24 mouse cellular contexts compared by ENCODE assay signal in genomic region chr5:28785347-28786060, GRCm38 (mm10).
A peak's percentile ranks its signal among the peaks of the same experiment; 100 is the strongest.
DNase-seq lines count a peak whose midpoint lies in the region; ATAC-seq lines count a peak whose summit lies in the region.
"Had no signal": no experiment of that assay in that cellular context is flagged by ENCODE, and none has a peak within 500 bp of the region (broad histone marks: within the 10 kb centered on the region; RNA-seq: fewer than 3 reads in every experiment).

No protein-coding gene starts in this region.

- DNase-seq in embryonic facial prominence, embryonic 11.5 days (ENCODE audit: low spot score), result peak; percentile 9
- DNase-seq in embryonic facial prominence, embryonic 10.5 days (ENCODE audit: low spot score), result no peak
- peak; percentile 37 for DNase-seq in A20 (ENCODE audit: low read depth, low spot score)
- DNase-seq in lung, adult 18-20 months, result peak; percentile 64 to 72
- DNase-seq in lung, postnatal 10 days, result peak; percentile 60
- DNase-seq in heart, postnatal 14 days, result no peak
- no peak for DNase-seq in left cerebral cortex, postnatal 4 days
- DNase-seq: adrenal gland, postnatal 36 days; cerebellum, adult 11-12 months; cerebellum, postnatal 14 days; gastrocnemius, adult 2 months; kidney, adult 9 months; thymus, postnatal 25 days had no signal

- 77% methylated on average over 11 of the region's 11 CpGs for WGBS in embryonic facial prominence, embryonic 11.5 days
- WGBS in embryonic facial prominence, embryonic 10.5 days, result 83% methylated on average over 11 of the region's 11 CpGs
- 81% methylated on average over 11 of the region's 11 CpGs for WGBS in hindbrain, embryonic 16.5 days

- no peak overlapping the region for H3K4me3 ChIP-seq in embryonic facial prominence, embryonic 11.5 days (ENCODE audit: low read depth, low read length)
- H3K4me3 ChIP-seq in embryonic facial prominence, embryonic 10.5 days, result no peak overlapping the region
- no peak overlapping the region for H3K4me3 ChIP-seq in hindbrain, embryonic 16.5 days (ENCODE audit: low read length)
- H3K4me3 ChIP-seq: embryonic facial prominence, embryonic 15.5 days; gastrocnemius, adult 2 months; heart, embryonic 10.5 days; hindbrain, embryonic 10.5 days; left cerebral cortex, adult 2 months; liver, embryonic 12.5 days; midbrain, embryonic 10.5 days; stomach, embryonic 15.5 days had no signal

- no peaks in the 10 kb centered on the region for H3K36me3 ChIP-seq in embryonic facial prominence, embryonic 11.5 days (replicated peaks; ENCODE audit: control insufficient read depth, insufficient read depth, low read depth, low read length)
- no peaks in the 10 kb centered on the region for H3K36me3 ChIP-seq in embryonic facial prominence, embryonic 10.5 days (replicated peaks)
- H3K36me3 ChIP-seq in hindbrain, embryonic 16.5 days (ENCODE audit: control insufficient read depth, insufficient read depth, low read length), result no peaks in the 10 kb centered on the region
- H3K36me3 ChIP-seq: embryonic facial prominence, embryonic 15.5 days; heart, embryonic 10.5 days; hindbrain, embryonic 10.5 days; liver, embryonic 12.5 days; midbrain, embryonic 10.5 days; stomach, embryonic 15.5 days had no signal

- H3K4me2 ChIP-seq in embryonic facial prominence, embryonic 11.5 days (ENCODE audit: low read depth, low read length), result no peak overlapping the region
- H3K4me2 ChIP-seq in hindbrain, embryonic 16.5 days (ENCODE audit: low read length), result no peak overlapping the region
- H3K4me2 ChIP-seq: embryonic facial prominence, embryonic 15.5 days; liver, embryonic 12.5 days; stomach, embryonic 15.5 days had no signal

- no peak overlapping the region for H3K27ac ChIP-seq in embryonic facial prominence, embryonic 11.5 days (replicated peaks; ENCODE audit: low read depth, low read length)
- no peak overlapping the region for H3K27ac ChIP-seq in embryonic facial prominence, embryonic 10.5 days (replicated peaks)
- no peak overlapping the region for H3K27ac ChIP-seq in hindbrain, embryonic 16.5 days (ENCODE audit: low read depth, low read length)
- H3K27ac ChIP-seq: embryonic facial prominence, embryonic 15.5 days; gastrocnemius, adult 2 months; heart, embryonic 10.5 days; hindbrain, embryonic 10.5 days; hindbrain, postnatal 0 days; left cerebral cortex, adult 2 months; liver, embryonic 12.5 days; macrophage; midbrain, embryonic 10.5 days; stomach, embryonic 15.5 days had no signal

- no peaks in the 10 kb centered on the region for H3K27me3 ChIP-seq in embryonic facial prominence, embryonic 11.5 days (ENCODE audit: control insufficient read depth, insufficient read depth, low read length)
- no peaks in the 10 kb centered on the region for H3K27me3 ChIP-seq in embryonic facial prominence, embryonic 10.5 days (replicated peaks; ENCODE audit: low read depth, poor library complexity, severe bottlenecking)
- no peaks in the 10 kb centered on the region for H3K27me3 ChIP-seq in hindbrain, embryonic 16.5 days (replicated peaks; ENCODE audit: control insufficient read depth, insufficient read depth, low read length)
- H3K27me3 ChIP-seq: embryonic facial prominence, embryonic 15.5 days; liver, embryonic 12.5 days; stomach, embryonic 15.5 days had no signal

- no peak for ATAC-seq in embryonic facial prominence, embryonic 11.5 days (replicated peaks; ENCODE audit: insufficient number of reproducible peaks, low FRiP score, low TSS enrichment, low read depth)
- ATAC-seq in hindbrain, embryonic 16.5 days, result no peak
- ATAC-seq: hindbrain, postnatal 0 days; intestine, embryonic 16.5 days; liver, embryonic 12.5 days had no signal

- no peak overlapping the region for H3K9ac ChIP-seq in embryonic facial prominence, embryonic 11.5 days (replicated peaks; ENCODE audit: low read length)
- no peak overlapping the region for H3K9ac ChIP-seq in hindbrain, embryonic 16.5 days (ENCODE audit: low read depth, low read length)
- H3K9ac ChIP-seq: embryonic facial prominence, embryonic 15.5 days; liver, embryonic 12.5 days; stomach, embryonic 15.5 days had no signal

- H3K9me3 ChIP-seq in embryonic facial prominence, embryonic 11.5 days (replicated peaks; ENCODE audit: control insufficient read depth, low read length), result no peaks in the 10 kb centered on the region
- H3K9me3 ChIP-seq in embryonic facial prominence, embryonic 10.5 days, result no peaks in the 10 kb centered on the region
- H3K9me3 ChIP-seq in hindbrain, embryonic 16.5 days (ENCODE audit: control insufficient read depth, low read length), result no peaks in the 10 kb centered on the region
- H3K9me3 ChIP-seq: embryonic facial prominence, embryonic 15.5 days; heart, embryonic 10.5 days; hindbrain, embryonic 10.5 days; liver, embryonic 12.5 days; midbrain, embryonic 10.5 days; stomach, embryonic 15.5 days had no signal

- intact Hi-C loops in heart, postnatal 14 days (cut with DNase I), result no loop called here
- intact Hi-C loops in left cerebral cortex, postnatal 4 days (cut with DNase I), result no loop called here

- H3K4me1 ChIP-seq in embryonic facial prominence, embryonic 11.5 days (ENCODE audit: control insufficient read depth, insufficient read depth, low read length), result no peaks in the 10 kb centered on the region
- H3K4me1 ChIP-seq in embryonic facial prominence, embryonic 10.5 days, result no peaks in the 10 kb centered on the region
- H3K4me1 ChIP-seq in hindbrain, embryonic 16.5 days (ENCODE audit: control insufficient read depth, insufficient read depth, low read depth, low read length), result no peaks in the 10 kb centered on the region
- H3K4me1 ChIP-seq: embryonic facial prominence, embryonic 15.5 days; heart, embryonic 10.5 days; hindbrain, embryonic 10.5 days; liver, embryonic 12.5 days; stomach, embryonic 15.5 days had no signal

Comparison
In these comparisons a context has a peak if more than half of its experiments do, and no peak if none do; other contexts are left out.
1. DNase-seq: peak in embryonic facial prominence, embryonic 11.5 days (single experiment), A20 (single experiment), lung, adult 18-20 months (2 of 2) and lung, postnatal 10 days (single experiment); none in embryonic facial prominence, embryonic 10.5 days (single experiment), heart, postnatal 14 days (0 of 2) and left cerebral cortex, postnatal 4 days (single experiment).